Mouse (Mus musculus): ENCODE measurements around the gene Negr1. TPM values are rescaled to one million over a fixed set of nuclear protein-coding genes. Genes with fewer than 3 reads are reported as not detected.

The Negr1 gene
- total RNA-seq (2023) = not detected

GRCm38 (mm10) chr3:156561524-156562423 is at the start of gene Negr1:
Gene Negr1 (plus strand): TSS chr3:156561794.

